ENCODE assay signal across 8 mouse cellular contexts in the genomic region with DNA sequence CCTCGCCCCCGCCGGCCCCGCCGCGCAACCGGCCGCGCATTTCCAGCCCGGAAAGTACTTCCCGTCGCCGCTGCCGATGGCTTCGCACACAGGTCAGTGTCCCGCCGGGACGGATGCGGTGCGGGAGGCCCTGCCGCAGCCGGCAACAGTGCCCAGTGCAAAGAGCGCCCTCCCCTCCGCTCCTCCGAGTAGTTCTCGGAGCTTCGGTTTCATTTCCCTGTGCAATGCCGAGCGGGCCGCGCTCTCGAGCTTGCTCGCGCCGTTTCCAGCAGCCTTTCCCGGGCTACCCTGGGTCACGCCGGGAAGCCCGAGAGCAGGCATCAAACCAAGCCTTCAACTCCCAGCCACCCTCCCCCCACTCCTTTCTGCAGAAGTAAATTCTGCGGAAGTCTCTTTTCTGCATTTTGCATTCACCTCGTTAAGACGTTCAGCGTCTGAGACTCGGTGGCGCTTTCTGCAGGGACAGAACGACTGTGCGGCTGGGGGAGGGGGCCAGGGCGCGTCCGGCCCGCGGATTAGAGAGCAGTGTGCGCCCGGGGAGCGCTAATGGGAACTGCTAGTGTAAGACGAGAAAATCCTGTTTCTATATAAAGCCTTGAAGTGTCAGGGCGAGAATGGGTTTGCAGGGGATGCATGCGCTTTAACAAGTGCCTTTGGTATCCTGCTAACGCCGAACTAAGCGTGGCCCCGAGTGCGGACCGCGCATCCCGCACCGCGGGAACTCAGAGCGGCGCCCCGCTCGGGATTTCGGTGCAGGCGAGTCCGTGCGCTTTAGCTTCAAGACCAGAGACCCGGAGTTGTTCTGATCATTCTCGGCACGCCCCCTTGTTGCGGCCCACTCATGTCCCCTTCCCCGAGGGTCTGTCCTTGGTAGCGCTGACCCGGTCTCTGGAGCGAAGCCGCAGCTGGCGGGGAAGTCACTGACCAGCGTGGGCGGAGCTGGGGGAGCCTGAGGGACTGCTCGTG. TPM values are rescaled to one million over a fixed set of nuclear protein-coding genes. Genes with fewer than 3 reads are reported as not detected.
A peak's percentile ranks its signal among the peaks of the same experiment; 100 is the strongest.
DNase-seq lines count a peak whose midpoint lies in the region; ATAC-seq lines count a peak whose summit lies in the region.

No protein-coding gene starts in this region.

- H3K4me3 ChIP-seq in embryonic facial prominence, embryonic 14.5 days (ENCODE audit: low read depth, low read length) = peak overlapping the region; percentile 92
- H3K4me3 ChIP-seq in hindbrain, embryonic 10.5 days = peak overlapping the region; percentile 73
- H3K4me3 ChIP-seq in limb, embryonic 13.5 days = peak overlapping the region; percentile 92
- H3K4me3 ChIP-seq in midbrain, embryonic 13.5 days (replicated peaks) = peak overlapping the region; percentile 66

- WGBS in embryonic facial prominence, embryonic 14.5 days = 2% methylated on average over 40 of the region's 89 CpGs
- WGBS in hindbrain, embryonic 10.5 days = under 1% methylated on average over 89 of the region's 89 CpGs
- under 1% methylated on average over 88 of the region's 89 CpGs for WGBS in limb, embryonic 13.5 days
- WGBS in midbrain, embryonic 13.5 days = under 1% methylated on average over 87 of the region's 89 CpGs

- H3K36me3 ChIP-seq in embryonic facial prominence, embryonic 14.5 days (ENCODE audit: control insufficient read depth, insufficient read depth, low read length) = peaks cover 6% of the 10 kb centered on the region; the same call in 1 of the 2 replicates
- peaks cover 14% of the 10 kb centered on the region for H3K36me3 ChIP-seq in hindbrain, embryonic 10.5 days
- 0 out of 2 replicates have a peak, but pooled peaks cover 4% of the 10 kb centered on the region for H3K36me3 ChIP-seq in limb, embryonic 13.5 days
- H3K36me3 ChIP-seq in midbrain, embryonic 13.5 days = peaks cover 7% of the 10 kb centered on the region

- ATAC-seq in cerebellum, adult (ENCODE audit: insufficient number of reproducible peaks, low FRiP score, low TSS enrichment) = no peak
- ATAC-seq in embryonic facial prominence, embryonic 14.5 days (ENCODE audit: low read depth) = no peak
- ATAC-seq in limb, embryonic 13.5 days (ENCODE audit: low FRiP score, low read depth) = no peak
- no peak for ATAC-seq in midbrain, embryonic 13.5 days

- H3K4me2 ChIP-seq in embryonic facial prominence, embryonic 14.5 days (ENCODE audit: low read depth, low read length) = peak overlapping the region; percentile 100
- peak overlapping the region; percentile 99 for H3K4me2 ChIP-seq in limb, embryonic 13.5 days (replicated peaks)
- peak overlapping the region; percentile 98 for H3K4me2 ChIP-seq in midbrain, embryonic 13.5 days (replicated peaks)

- no peaks in the 10 kb centered on the region for H3K27me3 ChIP-seq in embryonic facial prominence, embryonic 14.5 days (replicated peaks; ENCODE audit: control insufficient read depth, insufficient read depth, low read length)
- H3K27me3 ChIP-seq in hindbrain, embryonic 10.5 days (ENCODE audit: insufficient read depth, poor library complexity, severe bottlenecking) = peaks cover 4% of the 10 kb centered on the region; the same call in 1 of the 2 replicates
- H3K27me3 ChIP-seq in limb, embryonic 13.5 days = no peaks in the 10 kb centered on the region
- H3K27me3 ChIP-seq in midbrain, embryonic 13.5 days = no peaks in the 10 kb centered on the region

- H3K4me1 ChIP-seq in embryonic facial prominence, embryonic 14.5 days (ENCODE audit: control insufficient read depth, insufficient read depth, low read length) = peaks cover 45% of the 10 kb centered on the region
- H3K4me1 ChIP-seq in hindbrain, embryonic 10.5 days (replicated peaks) = peaks cover 66% of the 10 kb centered on the region
- peaks cover 50% of the 10 kb centered on the region for H3K4me1 ChIP-seq in limb, embryonic 13.5 days
- H3K4me1 ChIP-seq in midbrain, embryonic 13.5 days (replicated peaks) = peaks cover 43% of the 10 kb centered on the region

- no peaks in the 10 kb centered on the region for H3K9me3 ChIP-seq in embryonic facial prominence, embryonic 14.5 days (ENCODE audit: control insufficient read depth, low read length)
- no peaks in the 10 kb centered on the region for H3K9me3 ChIP-seq in hindbrain, embryonic 10.5 days
- no peaks in the 10 kb centered on the region for H3K9me3 ChIP-seq in limb, embryonic 13.5 days
- H3K9me3 ChIP-seq in midbrain, embryonic 13.5 days = no peaks in the 10 kb centered on the region

- peak overlapping the region; percentile 97 for H3K27ac ChIP-seq in embryonic facial prominence, embryonic 14.5 days (replicated peaks; ENCODE audit: low read depth, low read length)
- peak overlapping the region; percentile 100 for H3K27ac ChIP-seq in hindbrain, embryonic 10.5 days
- H3K27ac ChIP-seq in limb, embryonic 13.5 days = peak overlapping the region; percentile 95
- peak overlapping the region; percentile 100 for H3K27ac ChIP-seq in midbrain, embryonic 13.5 days

- H3K9ac ChIP-seq in embryonic facial prominence, embryonic 14.5 days (ENCODE audit: low read depth, low read length) = peak overlapping the region; percentile 99
- peak overlapping the region; percentile 100 for H3K9ac ChIP-seq in limb, embryonic 13.5 days
- H3K9ac ChIP-seq in midbrain, embryonic 13.5 days (replicated peaks) = peak overlapping the region; percentile 100

- DNase-seq in cerebellum, adult 11 months = peak; percentile 48
- peak; percentile 63 for DNase-seq in adipocyte (ENCODE audit: low spot score)
- peak; percentile 61 for DNase-seq in embryonic facial prominence, embryonic 14.5 days (ENCODE audit: low spot score)
- DNase-seq in hindbrain, embryonic 10.5 days (ENCODE audit: low spot score) = peak; percentile 68
- DNase-seq in thymus, postnatal 14 days = peak; percentile 67

RNA-seq across cellular contexts. Expression of a gene that starts 4.7 kb away (rescaled TPM):
- polyA plus RNA-seq in embryonic facial prominence, embryonic 14.5 days (2014; fragmentation: Nextera tagmentation; extraction: Ambion mirVana) = 11.1 and 12.0 TPM in 2 replicates
- polyA plus RNA-seq in hindbrain, embryonic 10.5 days (2016; fragmentation: Nextera tagmentation; extraction: Ambion mirVana) = 17.0 and 18.8 TPM in 2 replicates
- 12.7 and 13.8 TPM in 2 replicates for polyA plus RNA-seq in limb, embryonic 13.5 days (2015; fragmentation: Nextera tagmentation; extraction: Ambion mirVana)
- 17.4 and 19.5 TPM in 2 replicates for polyA plus RNA-seq in midbrain, embryonic 13.5 days (2015; fragmentation: Nextera tagmentation; extraction: Ambion mirVana)
